Mouse (Mus musculus): ENCODE measurements around the gene Lsg1. TPM values are rescaled to one million over a fixed set of nuclear protein-coding genes. Genes with fewer than 3 reads are reported as not detected.

The Lsg1 gene
- total RNA-seq, 2 experiments from 2014 or later, result 16.9 to 18.8 TPM

GRCm38 (mm10) chr16:30559312-30559992 is 27.9 kb downstream of the Lsg1 start:
- intact Hi-C loops (cut with DNase I), result no loop called here
- DNase-seq (ENCODE audit: low spot score), result no peak

GRCm38 (mm10) chr16:30554109-30554508 is 33.3 kb downstream of the Lsg1 start:
- DNase-seq (ENCODE audit: low spot score), result no peak
- intact Hi-C loops (cut with DNase I), result no loop called here

GRCm38 (mm10) chr16:30552621-30553338 is 34.6 kb downstream of the Lsg1 start:
- intact Hi-C loops (cut with DNase I), result no loop called here
- DNase-seq (ENCODE audit: low spot score), result peak; percentile 82

GRCm38 (mm10) chr16:30550748-30551192 is 36.6 kb downstream of the Lsg1 start, which contains the start of gene Tmem44:
Gene Tmem44 (minus strand): TSS chr16:30550842.
- no peak for DNase-seq (ENCODE audit: low spot score)
- intact Hi-C loops (cut with DNase I), result no loop called here

- peak; percentile 61 for DNase-seq (ENCODE audit: low spot score)
- intact Hi-C loops (cut with DNase I), result no loop called here
Observed at GRCm38 (mm10) chr16:30549966-30550747, 37.2 kb downstream of the Lsg1 start.

GRCm38 (mm10) chr16:30549516-30549915 is 37.9 kb downstream of the Lsg1 start:
- intact Hi-C loops (cut with DNase I), result no loop called here
- no peak for DNase-seq (ENCODE audit: low spot score)

- DNase-seq (ENCODE audit: low spot score), result no peak
- intact Hi-C loops (cut with DNase I), result no loop called here
Observed at GRCm38 (mm10) chr16:30548291-30548690, 39.1 kb downstream of the Lsg1 start.

GRCm38 (mm10) chr16:30544693-30545092 is 42.7 kb downstream of the Lsg1 start:
- DNase-seq (ENCODE audit: low spot score), result no peak
- intact Hi-C loops (cut with DNase I), result no loop called here

- DNase-seq (ENCODE audit: low spot score), result no peak
- intact Hi-C loops (cut with DNase I), result no loop called here
Observed at GRCm38 (mm10) chr16:30543386-30543785, 44.0 kb downstream of the Lsg1 start.

- intact Hi-C loops (cut with DNase I), result no loop called here
- DNase-seq (ENCODE audit: low spot score), result no peak
Observed at GRCm38 (mm10) chr16:30542826-30543225, 44.6 kb downstream of the Lsg1 start.

GRCm38 (mm10) chr16:30540107-30541001 is 47.0 kb downstream of the Lsg1 start:
- intact Hi-C loops (cut with DNase I), result no loop called here
- no peak for DNase-seq (ENCODE audit: low spot score)

- no peak for DNase-seq (ENCODE audit: low spot score)
- intact Hi-C loops (cut with DNase I), result no loop called here
Observed at GRCm38 (mm10) chr16:30539433-30539832, 48.0 kb downstream of the Lsg1 start.

- DNase-seq (ENCODE audit: low spot score), result no peak
- intact Hi-C loops (cut with DNase I), result no loop called here
Observed at GRCm38 (mm10) chr16:30535075-30535474, 52.3 kb downstream of the Lsg1 start.

GRCm38 (mm10) chr16:30533592-30533991 is 53.8 kb downstream of the Lsg1 start:
- intact Hi-C loops (cut with DNase I), result loop anchor here (5.0 kb wide), 1 partner anchor 281 kb away; no protein-coding TSS in a partner anchor
- DNase-seq (ENCODE audit: low spot score), result no peak

GRCm38 (mm10) chr16:30532929-30533328 is 54.5 kb downstream of the Lsg1 start:
- intact Hi-C loops (cut with DNase I), result loop anchor here (5.0 kb wide), 1 partner anchor 281 kb away; no protein-coding TSS in a partner anchor
- no peak for DNase-seq (ENCODE audit: low spot score)

- intact Hi-C loops (cut with DNase I), result loop anchor here (5.0 kb wide), 1 partner anchor 280 kb away; no protein-coding TSS in a partner anchor
- no peak for DNase-seq (ENCODE audit: low spot score)
Observed at GRCm38 (mm10) chr16:30531761-30532406, 55.5 kb downstream of the Lsg1 start.

- intact Hi-C loops (cut with DNase I), result loop anchor here (5.0 kb wide), 1 partner anchor 279 kb away; no protein-coding TSS in a partner anchor
- DNase-seq (ENCODE audit: low spot score), result no peak
Observed at GRCm38 (mm10) chr16:30530815-30531214, 56.6 kb downstream of the Lsg1 start.

- intact Hi-C loops (cut with DNase I), result no loop called here
Observed at GRCm38 (mm10) chr16:30528386-30528785, 59.0 kb downstream of the Lsg1 start.

GRCm38 (mm10) chr16:30527889-30528288 is 59.5 kb downstream of the Lsg1 start:
- DNase-seq (ENCODE audit: low spot score), result no peak
- intact Hi-C loops (cut with DNase I), result no loop called here

More at GRCm38 (mm10) chr16:30528386-30528785, 59.0 kb downstream of the Lsg1 start:
- DNase-seq (ENCODE audit: low spot score), result no peak

Data from heart, postnatal 25 days (tissue).